Mouse (Mus musculus): ENCODE measurements at regions not wholly inside any gene's neighbourhood (a gene's known extent, or its start where the extent isn't known, plus 50 kb on each side); places are given as distances from the start of the nearest gene placed in this dataset.

DNA sequence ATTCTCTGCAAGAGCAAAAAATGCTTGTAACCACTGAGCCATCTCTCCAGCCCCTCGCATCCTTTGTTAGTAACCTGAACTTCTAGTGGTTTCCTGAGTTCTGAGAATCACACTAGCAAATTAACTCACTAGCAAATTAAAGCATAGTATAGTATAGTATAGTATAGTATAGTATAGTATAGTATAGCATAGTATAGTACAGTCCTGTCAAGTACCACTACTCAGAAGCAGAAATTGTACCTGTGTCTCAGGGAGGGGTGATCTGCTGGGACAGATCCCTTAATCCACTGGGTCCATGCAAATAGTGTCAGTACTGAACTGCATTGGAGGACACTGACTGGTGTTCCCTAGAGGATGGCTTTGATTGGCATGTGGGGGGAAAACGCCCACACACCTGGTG lies 76.2 kb downstream of the Dyrk2 start:
- H3K36me3 ChIP-seq (ENCODE audit: control insufficient read depth, insufficient read depth, low read length) = no peaks in the 10 kb centered on the region
- no peak for TF ChIP-seq POLR2A (IDR thresholded peaks at IDR 0.05; ENCODE audit: insufficient read depth, low read depth, low read length)
- TF ChIP-seq CTCF (IDR thresholded peaks at IDR 0.05) = no peak
- no peak for TF ChIP-seq EP300 (IDR thresholded peaks at IDR 0.05; ENCODE audit: insufficient read depth, low read depth, low read length)
- no peaks in the 10 kb centered on the region for H3K4me1 ChIP-seq (ENCODE audit: control insufficient read depth, insufficient read depth, low read length)
- intact Hi-C loops (cut with DNase I) = no loop called here
- no peak overlapping the region for H3K27ac ChIP-seq
- 90% methylated on average over 2 of the region's 2 CpGs for WGBS
- no peak overlapping the region for H3K9ac ChIP-seq (ENCODE audit: low read depth, low read length)
- H3K79me2 ChIP-seq (replicated peaks; ENCODE audit: control insufficient read depth, insufficient read depth, low read length) = no peaks in the 10 kb centered on the region
- no peaks in the 10 kb centered on the region for H3K27me3 ChIP-seq (ENCODE audit: control insufficient read depth, insufficient read depth, low read length)
- H3K4me3 ChIP-seq = no peak overlapping the region
- DNase-seq = no peak

DNA sequence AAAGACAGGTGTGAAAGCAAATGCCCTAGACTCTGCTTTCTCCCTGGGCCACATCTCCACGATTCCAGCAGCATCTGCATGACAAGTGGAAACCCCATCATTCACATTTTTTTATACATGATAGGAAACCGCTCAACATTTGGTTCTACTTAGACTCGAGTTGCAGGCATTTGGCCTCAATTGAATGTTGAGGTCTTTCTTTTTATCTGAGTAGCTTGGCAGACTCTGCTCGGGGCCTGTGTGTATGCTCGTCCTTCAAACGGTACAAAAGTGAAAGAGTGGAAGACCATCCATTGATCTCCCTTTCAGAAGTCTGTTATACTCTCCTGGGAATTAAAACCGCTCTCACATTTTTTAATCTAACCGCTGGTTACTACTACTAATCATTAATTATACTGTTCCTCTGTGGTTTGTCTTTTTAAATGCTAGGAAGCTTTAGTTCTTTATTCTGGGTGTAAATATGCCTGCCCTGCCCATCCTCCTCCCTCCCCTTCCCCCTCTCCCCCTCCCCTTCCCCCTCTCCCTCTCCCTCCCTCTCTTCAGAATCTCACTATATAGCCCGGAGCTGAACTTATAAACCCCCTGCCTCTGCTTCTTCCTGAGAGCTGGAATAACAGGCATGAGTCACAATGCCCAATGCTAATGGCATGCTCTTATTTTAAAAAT lies 75.5 kb downstream of the Dyrk2 start:
- no peak for DNase-seq
- Histone ChIP-seq H3K79me2 (replicated peaks; ENCODE audit: control insufficient read depth, insufficient read depth, low read length) (no peaks in the 10 kb centered on the region), H3K4me3 (no peak overlapping the region), H3K4me1 (ENCODE audit: control insufficient read depth, insufficient read depth, low read length) (no peaks in the 10 kb centered on the region), H3K9ac (ENCODE audit: low read depth, low read length) (no peak overlapping the region), H3K27me3 (ENCODE audit: control insufficient read depth, insufficient read depth, low read length) (no peaks in the 10 kb centered on the region), H3K36me3 (ENCODE audit: control insufficient read depth, insufficient read depth, low read length) (no peaks in the 10 kb centered on the region), H3K27ac (no peak overlapping the region)
- TF ChIP-seq POLR2A (IDR thresholded peaks at IDR 0.05; ENCODE audit: insufficient read depth, low read depth, low read length) (no peak), EP300 (IDR thresholded peaks at IDR 0.05; ENCODE audit: insufficient read depth, low read depth, low read length) (no peak), CTCF (IDR thresholded peaks at IDR 0.05) (no peak)
- intact Hi-C loops (cut with DNase I) = loop anchor here (5.0 kb wide), 1 partner anchor 82 kb away; no protein-coding TSS in a partner anchor
- WGBS = 60% methylated on average over 9 of the region's 9 CpGs

DNA sequence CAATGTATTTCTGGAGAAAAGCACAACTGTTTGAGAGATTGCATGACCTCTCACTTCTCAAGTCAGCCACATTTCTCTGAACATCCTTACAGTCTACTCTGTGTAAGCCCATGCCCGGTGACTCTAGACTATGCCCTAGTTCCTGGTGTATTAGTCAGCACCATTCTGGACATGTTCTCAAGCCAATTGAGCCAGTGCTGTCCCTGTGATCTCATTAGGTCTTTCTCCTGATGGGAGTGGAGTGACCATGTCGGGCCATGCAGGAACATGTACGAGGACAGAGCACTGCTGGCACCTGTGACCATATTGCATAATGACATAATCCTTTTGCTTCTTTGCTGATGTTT lies 75.0 kb downstream of the Dyrk2 start:
- no peak for DNase-seq
- Histone ChIP-seq H3K4me1 (ENCODE audit: control insufficient read depth, insufficient read depth, low read length) (no peaks in the 10 kb centered on the region), H3K27me3 (ENCODE audit: control insufficient read depth, insufficient read depth, low read length) (no peaks in the 10 kb centered on the region)

DNA sequence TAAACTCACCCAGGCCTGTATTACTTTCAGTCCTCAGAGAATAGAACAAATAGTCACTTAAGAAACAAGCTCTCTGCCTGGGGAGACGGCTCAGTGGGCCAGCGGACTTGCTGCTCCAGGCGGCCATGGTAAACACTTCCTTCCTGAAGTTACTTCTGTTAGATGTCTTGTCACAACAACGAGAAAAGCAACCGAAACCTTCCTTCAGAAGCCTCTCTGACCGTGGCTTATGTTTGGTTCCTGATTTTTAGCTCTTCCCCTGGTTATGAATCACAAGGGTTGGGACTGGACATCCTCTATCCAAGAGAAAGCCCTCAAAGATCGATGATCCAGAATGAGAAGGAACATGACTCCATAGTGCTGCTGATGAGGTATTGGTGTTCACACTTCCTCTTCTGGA lies 73.5 kb downstream of the Dyrk2 start:
- intact Hi-C loops (cut with DNase I) = loop anchor here (5.0 kb wide), 1 partner anchor 84 kb away; no protein-coding TSS in a partner anchor

More for the DNA sequence above, 75.0 kb downstream of the Dyrk2 start:
- WGBS = 74% methylated on average over 3 of the region's 3 CpGs
- intact Hi-C loops (cut with DNase I) = loop anchor here (5.0 kb wide), 1 partner anchor 83 kb away; no protein-coding TSS in a partner anchor
- H3K9ac ChIP-seq (ENCODE audit: low read depth, low read length) = no peak overlapping the region
- no peak overlapping the region for H3K27ac ChIP-seq
- H3K79me2 ChIP-seq (replicated peaks; ENCODE audit: control insufficient read depth, insufficient read depth, low read length) = no peaks in the 10 kb centered on the region
- no peaks in the 10 kb centered on the region for H3K36me3 ChIP-seq (ENCODE audit: control insufficient read depth, insufficient read depth, low read length)
- TF ChIP-seq CTCF (IDR thresholded peaks at IDR 0.05) = no peak
- no peak for TF ChIP-seq POLR2A (IDR thresholded peaks at IDR 0.05; ENCODE audit: insufficient read depth, low read depth, low read length)
- no peak for TF ChIP-seq EP300 (IDR thresholded peaks at IDR 0.05; ENCODE audit: insufficient read depth, low read depth, low read length)
- H3K4me3 ChIP-seq = no peak overlapping the region

DNA sequence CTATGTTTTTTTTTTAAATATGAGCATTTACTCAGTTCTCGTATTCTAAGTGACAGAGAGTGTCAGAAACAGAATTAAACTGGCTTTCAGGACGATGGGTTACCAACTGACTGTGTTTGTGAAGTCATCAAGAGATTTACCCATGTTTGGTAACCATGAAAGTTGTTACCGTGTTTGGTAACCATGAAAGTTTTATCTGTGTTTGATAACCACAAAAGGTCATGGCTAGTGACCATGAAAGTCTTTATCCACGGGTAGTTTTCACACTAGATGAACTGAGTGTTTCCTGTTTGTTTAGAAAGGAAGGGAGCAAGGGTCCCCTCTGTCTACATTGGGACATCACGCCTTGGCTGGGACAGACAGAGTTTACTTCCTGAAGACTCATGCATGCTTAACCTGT lies 72.8 kb downstream of the Dyrk2 start:
- H3K9ac ChIP-seq (ENCODE audit: low read depth, low read length) = no peak overlapping the region
- no peak overlapping the region for H3K4me3 ChIP-seq
- TF ChIP-seq CTCF (IDR thresholded peaks at IDR 0.05) (no peak), EP300 (IDR thresholded peaks at IDR 0.05; ENCODE audit: insufficient read depth, low read depth, low read length) (no peak), POLR2A (IDR thresholded peaks at IDR 0.05; ENCODE audit: insufficient read depth, low read depth, low read length) (no peak)
- WGBS = 61% methylated on average over 5 of the region's 5 CpGs
- no peaks in the 10 kb centered on the region for H3K4me1 ChIP-seq (ENCODE audit: control insufficient read depth, insufficient read depth, low read length)
- intact Hi-C loops (cut with DNase I) = loop anchor here (5.0 kb wide), 1 partner anchor 85 kb away; no protein-coding TSS in a partner anchor
- no peak for DNase-seq
- no peaks in the 10 kb centered on the region for H3K27me3 ChIP-seq (ENCODE audit: control insufficient read depth, insufficient read depth, low read length)
- H3K27ac ChIP-seq = no peak overlapping the region
- H3K79me2 ChIP-seq (replicated peaks; ENCODE audit: control insufficient read depth, insufficient read depth, low read length) = no peaks in the 10 kb centered on the region
- no peaks in the 10 kb centered on the region for H3K36me3 ChIP-seq (ENCODE audit: control insufficient read depth, insufficient read depth, low read length)

More for the DNA sequence above, 73.5 kb downstream of the Dyrk2 start:
- TF ChIP-seq EP300 (IDR thresholded peaks at IDR 0.05; ENCODE audit: insufficient read depth, low read depth, low read length) = no peak
- DNase-seq = peak in 1 of 2 experiments; percentile 33
- H3K79me2 ChIP-seq (replicated peaks; ENCODE audit: control insufficient read depth, insufficient read depth, low read length) = no peaks in the 10 kb centered on the region
- no peak overlapping the region for H3K9ac ChIP-seq (ENCODE audit: low read depth, low read length)
- H3K4me3 ChIP-seq = no peak overlapping the region
- H3K4me1 ChIP-seq (ENCODE audit: control insufficient read depth, insufficient read depth, low read length) = no peaks in the 10 kb centered on the region
- no peaks in the 10 kb centered on the region for H3K36me3 ChIP-seq (ENCODE audit: control insufficient read depth, insufficient read depth, low read length)
- WGBS = 63% methylated on average over 7 of the region's 7 CpGs
- no peaks in the 10 kb centered on the region for H3K27me3 ChIP-seq (ENCODE audit: control insufficient read depth, insufficient read depth, low read length)
- H3K27ac ChIP-seq = no peak overlapping the region

DNA sequence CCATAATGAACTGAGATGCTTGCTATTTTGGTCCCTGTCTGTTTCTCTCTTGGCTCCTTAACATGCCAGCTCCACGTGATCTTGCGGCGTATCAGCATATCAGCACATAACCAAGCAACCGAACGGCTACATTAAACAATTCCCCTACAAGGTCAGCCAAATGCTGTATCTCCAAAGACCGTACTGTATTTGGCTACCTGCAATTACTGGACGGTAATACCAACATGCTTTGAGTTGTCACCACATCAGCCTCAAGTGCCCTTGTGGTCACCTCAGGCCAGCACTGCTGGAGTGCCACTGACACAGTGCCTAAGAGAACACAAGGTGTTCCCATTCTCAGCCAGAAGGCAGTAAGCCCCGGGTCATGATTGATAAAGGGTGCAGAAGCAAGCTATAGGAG lies 70.2 kb downstream of the Dyrk2 start:
- no peak overlapping the region for H3K9ac ChIP-seq (ENCODE audit: low read depth, low read length)
- peak overlapping the region; percentile 59 for H3K27ac ChIP-seq
- no peaks in the 10 kb centered on the region for H3K27me3 ChIP-seq (ENCODE audit: control insufficient read depth, insufficient read depth, low read length)
- DNase-seq = peak; percentile 35 to 79
- H3K4me1 ChIP-seq (ENCODE audit: control insufficient read depth, insufficient read depth, low read length) = no peaks in the 10 kb centered on the region
- TF ChIP-seq POLR2A (IDR thresholded peaks at IDR 0.05; ENCODE audit: insufficient read depth, low read depth, low read length) (no peak), EP300 (IDR thresholded peaks at IDR 0.05; ENCODE audit: insufficient read depth, low read depth, low read length) (peak; percentile 94), CTCF (IDR thresholded peaks at IDR 0.05) (peak; percentile 19)
- H3K79me2 ChIP-seq (replicated peaks; ENCODE audit: control insufficient read depth, insufficient read depth, low read length) = no peaks in the 10 kb centered on the region
- H3K4me3 ChIP-seq = no peak overlapping the region
- intact Hi-C loops (cut with DNase I) = loop anchor here (2.0 to 5.0 kb wide), 4 partner anchors 42 to 281 kb away; no protein-coding TSS in a partner anchor
- 61% methylated on average over 8 of the region's 8 CpGs for WGBS
- no peaks in the 10 kb centered on the region for H3K36me3 ChIP-seq (ENCODE audit: control insufficient read depth, insufficient read depth, low read length)
